Mouse (Mus musculus) heart, postnatal 0 days (tissue): ENCODE results near the gene Frmd4b.

Source experiments
- CTCF ChIP-seq: IDR thresholded peaks from 2 replicates; pipeline ENCODE4 v1.5.1; 2016; ENCODE audit warnings: antibody characterized with exemption, control low read depth, low read depth
- EP300 ChIP-seq: IDR thresholded peaks from 2 replicates; pipeline ENCODE4 v1.6.1; 2016; ENCODE audit warnings: antibody characterized with exemption, low read depth

- TF ChIP-seq EP300 (no peak), CTCF (no peak)
Observed at GRCm38 (mm10) chr6:97622236-97622635, 4.9 kb upstream of the Frmd4b start.
